Mouse (Mus musculus) intestine, postnatal 0 days (tissue): ENCODE results near the gene Asic2. TPM values are rescaled to one million over a fixed set of nuclear protein-coding genes. Genes with fewer than 3 reads are reported as not detected.
"Not testable (repeated sequence)": the region's sequence is repeated elsewhere in the genome, so short reads cannot be mapped to it uniquely, and the experiment has no call there.

ENCODE experiments used
- ATAC-seq: fragments of 200-750 bp; cut with Nextera tagmentation; 2 replicates; pipeline ENCODE4 v1.8.0; 2017; ENCODE audit warnings: mild to moderate bottlenecking, moderate TSS enrichment, moderate library complexity
- H3K27ac ChIP-seq: fragments of 300-500 bp; sonication (generic); 2 replicates; pipeline ENCODE4 v1.5.1; 2014; ENCODE audit warnings: mild to moderate bottlenecking, low read depth, low read length, moderate library complexity
- H3K27me3 ChIP-seq: fragments of 300-500 bp; sonication (generic); replicated peaks from 2 replicates; pipeline ENCODE4 v1.6.1; 2014; ENCODE audit warnings: low read length, mixed read lengths; ENCODE audit not compliant: control insufficient read depth, insufficient read depth
- H3K36me3 ChIP-seq: fragments of 300-500 bp; sonication (generic); 2 replicates; pipeline ENCODE4 v1.6.1; 2014; ENCODE audit warnings: mild to moderate bottlenecking, moderate library complexity; ENCODE audit not compliant: control insufficient read depth, insufficient read depth
- H3K4me1 ChIP-seq: fragments of 300-500 bp; sonication (generic); replicated peaks from 2 replicates; pipeline ENCODE4 v1.6.1; 2014; ENCODE audit warnings: antibody characterized with exemption, low read length, mixed read lengths; ENCODE audit not compliant: control insufficient read depth, insufficient read depth
- H3K4me2 ChIP-seq: fragments of 300-500 bp; sonication (generic); replicated peaks from 2 replicates; pipeline ENCODE4 v1.6.1; 2014; ENCODE audit warnings: low read depth, mild to moderate bottlenecking, moderate library complexity
- H3K4me3 ChIP-seq: fragments of 300-500 bp; sonication (generic); 2 replicates; pipeline ENCODE4 v1.5.1; 2014; ENCODE audit warnings: low read depth, low read length
- H3K9ac ChIP-seq: fragments of 300-500 bp; sonication (generic); 2 replicates; pipeline ENCODE4 v1.6.1; 2014; ENCODE audit warnings: mild to moderate bottlenecking, low read depth, low read length
- H3K9me3 ChIP-seq: fragments of 300-500 bp; sonication (generic); 2 replicates; pipeline ENCODE4 v1.6.1; 2016; ENCODE audit warnings: mixed run types; ENCODE audit not compliant: control insufficient read depth
- CTCF ChIP-seq: sonication (generic); IDR thresholded peaks from 2 replicates; pipeline ENCODE4 v1.5.1; 2016; ENCODE audit warnings: low read depth, mild to moderate bottlenecking, control low read depth, antibody characterized with exemption, moderate library complexity
- WGBS: fragments of 180-500 bp; shearing (Covaris S2); extraction: QIAGEN DNeasy Blood & Tissue Kit; methylation state at CpG from one replicate; pipeline ENCODE4 v1.1.7; 2014; 5-methylcytosine and 5-hydroxymethylcytosine counted together
- polyA plus RNA-seq: library from polyadenylated mRNA; unstranded; fragments of >200 nt; fragmentation: Nextera tagmentation; extraction: Ambion mirVana; gene quantifications from 2 replicates; pipeline ENCODE4 v1.2.1, GENCODE M21; 2015

The Asic2 gene
- polyA plus RNA-seq, 1 experiment from 2014 or later, result 0.55 TPM

- Histone ChIP-seq H3K4me3 (no peak overlapping the region), H3K27me3 (no peaks in the 10 kb centered on the region), H3K4me2 (no peak overlapping the region), H3K27ac (no peak overlapping the region), H3K4me1 (no peaks in the 10 kb centered on the region), H3K9ac (no peak overlapping the region), H3K9me3 (no peaks in the 10 kb centered on the region), H3K36me3 (no peaks in the 10 kb centered on the region)
- TF ChIP-seq CTCF, result no peak
- WGBS, result 60% methylated on average over 10 of the region's 10 CpGs
- no peak for ATAC-seq
Observed at GRCm38 (mm10) chr11:81369497-81370425, 598.5 kb downstream of the Asic2 start.

- H3K4me3 ChIP-seq, result no peak overlapping the region
Observed at GRCm38 (mm10) chr11:81364442-81364841, 603.8 kb downstream of the Asic2 start.

GRCm38 (mm10) chr11:81362461-81362860 is 605.8 kb downstream of the Asic2 start:
- Histone ChIP-seq H3K4me1 (no peaks in the 10 kb centered on the region), H3K4me3 (no peak overlapping the region), H3K9me3 (no peaks in the 10 kb centered on the region), H3K4me2 (no peak overlapping the region), H3K27me3 (no peaks in the 10 kb centered on the region), H3K9ac (no peak overlapping the region), H3K36me3 (no peaks in the 10 kb centered on the region), H3K27ac (no peak overlapping the region)
- no peak for TF ChIP-seq CTCF
- WGBS, result 46% methylated on average over 3 of the region's 3 CpGs
- ATAC-seq, result no peak

More at GRCm38 (mm10) chr11:81364442-81364841, 603.8 kb downstream of the Asic2 start:
- Histone ChIP-seq H3K36me3 (no peaks in the 10 kb centered on the region), H3K27me3 (no peaks in the 10 kb centered on the region), H3K9ac (no peak overlapping the region), H3K4me1 (no peaks in the 10 kb centered on the region), H3K27ac (no peak overlapping the region), H3K9me3 (no peaks in the 10 kb centered on the region), H3K4me2 (no peak overlapping the region)
- ATAC-seq, result no peak
- 91% methylated on average over 3 of the region's 3 CpGs for WGBS
- 0 out of 2 replicates have a peak, but pooled peaks have one; percentile 25 for TF ChIP-seq CTCF

GRCm38 (mm10) chr11:81361040-81361439 is 607.2 kb downstream of the Asic2 start:
- Histone ChIP-seq H3K4me3 (no peak overlapping the region), H3K4me1 (no peaks in the 10 kb centered on the region), H3K27me3 (no peaks in the 10 kb centered on the region), H3K27ac (no peak overlapping the region), H3K4me2 (no peak overlapping the region), H3K9ac (no peak overlapping the region), H3K9me3 (no peaks in the 10 kb centered on the region), H3K36me3 (no peaks in the 10 kb centered on the region)
- no peak for TF ChIP-seq CTCF
- WGBS, result 44% methylated on average over 4 of the region's 4 CpGs
- ATAC-seq, result no peak

DNA sequence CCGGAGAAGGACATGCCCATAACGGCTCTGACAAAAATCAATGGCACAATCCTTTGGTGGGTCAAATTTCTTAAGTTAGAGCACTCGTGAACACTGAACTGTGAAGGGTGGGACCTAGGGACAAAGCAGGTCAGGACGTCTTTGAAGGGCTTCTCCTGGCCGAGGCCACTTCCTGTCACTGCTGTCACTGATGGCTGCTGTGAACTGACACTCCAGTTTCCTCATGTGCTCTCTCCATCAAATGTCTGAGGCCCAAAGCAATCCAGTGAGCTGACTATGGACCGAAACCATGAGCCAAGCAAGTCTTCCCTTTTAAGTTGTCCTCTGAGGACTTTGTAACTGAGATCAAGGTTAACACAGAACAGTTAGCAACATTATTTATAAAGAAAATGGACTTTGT is 617.8 kb downstream of the Asic2 start:
- not testable (repeated sequence) for H3K36me3 ChIP-seq, H3K4me2 ChIP-seq, H3K27ac ChIP-seq, H3K9ac ChIP-seq, H3K4me1 ChIP-seq, H3K9me3 ChIP-seq, H3K27me3 ChIP-seq, H3K4me3 ChIP-seq, ATAC-seq
- 68% methylated on average over 5 of the region's 6 CpGs for WGBS

DNA sequence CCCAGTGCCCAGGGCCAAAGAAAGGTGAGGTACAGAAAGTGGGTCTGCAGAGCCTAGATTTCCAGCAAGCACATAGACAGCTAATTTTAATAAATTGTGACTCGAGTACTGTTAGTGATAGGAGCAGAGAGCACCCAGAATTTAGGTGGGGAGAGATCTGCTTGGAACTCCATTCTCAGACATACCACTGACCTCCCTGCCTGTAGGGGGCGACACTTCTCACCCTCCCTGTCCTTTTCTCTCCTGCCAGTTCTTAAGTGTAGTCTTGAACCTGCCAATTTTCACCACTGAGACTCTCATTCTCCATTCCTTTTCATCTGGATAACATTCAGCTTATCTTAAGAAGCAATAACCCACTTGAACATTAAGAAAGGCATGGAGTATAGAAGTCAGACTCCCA is 636.3 kb downstream of the Asic2 start:
- Histone ChIP-seq H3K27me3 (no peaks in the 10 kb centered on the region), H3K9me3 (no peaks in the 10 kb centered on the region), H3K36me3 (no peaks in the 10 kb centered on the region), H3K4me1 (no peaks in the 10 kb centered on the region), H3K9ac (no peak overlapping the region), H3K4me3 (no peak overlapping the region), H3K4me2 (no peak overlapping the region), H3K27ac (no peak overlapping the region)
- ATAC-seq, result no peak
- 63% methylated on average over 2 of the region's 2 CpGs for WGBS
- TF ChIP-seq CTCF, result 0 out of 2 replicates have a peak, but pooled peaks have one; percentile 17
